Mouse (Mus musculus) C2C12 (cell line): Measurements from ENCODE around the gene Aes. TPM values are rescaled to one million over a fixed set of nuclear protein-coding genes. Genes with fewer than 3 reads are reported as not detected.

Experiments
- H3K27me3 ChIP-seq: one replicate; pipeline ENCODE4 v1.6.1; 2011; ENCODE audit not compliant: control insufficient read depth, insufficient read depth, insufficient read length
- H3K36me3 ChIP-seq: one replicate; pipeline ENCODE4 v1.6.1; 2011; ENCODE audit not compliant: control insufficient read depth, insufficient read depth
- H3K4me3 ChIP-seq: one replicate; pipeline ENCODE4 v1.5.1; 2011; ENCODE audit warnings: mild to moderate bottlenecking, control low read depth; ENCODE audit not compliant: poor library complexity, insufficient read depth, severe bottlenecking
- H3K79me2 ChIP-seq: one replicate; pipeline ENCODE4 v1.6.1; 2011; ENCODE audit not compliant: control insufficient read depth, insufficient read depth
- H3K79me3 ChIP-seq: one replicate; pipeline ENCODE4 v1.6.1; 2011; ENCODE audit warnings: low read depth, control low read depth
- H3ac ChIP-seq: one replicate; pipeline ENCODE3; 2011; ENCODE audit warnings: low read depth; ENCODE audit not compliant: control insufficient read depth, insufficient read length
- CEBPB ChIP-seq: IDR thresholded peaks from one replicate; pipeline ENCODE4 v1.6.1; 2011; ENCODE audit warnings: low read depth, mild to moderate bottlenecking, control low read depth, moderate library complexity
- CTCF ChIP-seq: IDR thresholded peaks from one replicate; pipeline ENCODE4 v1.5.1; 2011; ENCODE audit not compliant: control insufficient read depth, insufficient read depth, insufficient read length
- FOSL1 ChIP-seq: IDR thresholded peaks from one replicate; pipeline ENCODE4 v1.8.0; 2011; ENCODE audit warnings: mild to moderate bottlenecking, low read length; ENCODE audit not compliant: poor library complexity, insufficient read depth, severe bottlenecking
- MAX ChIP-seq: IDR thresholded peaks from one replicate; pipeline ENCODE4 v1.6.1; 2011; ENCODE audit warnings: mild to moderate bottlenecking, control low read depth
- MYOD1 ChIP-seq: IDR thresholded peaks from one replicate; pipeline ENCODE4 v1.6.1; 2011; ENCODE audit warnings: low read depth; ENCODE audit not compliant: control insufficient read depth, insufficient read length
- MYOG ChIP-seq: IDR thresholded peaks from one replicate; pipeline ENCODE4 v1.6.1; 2011; ENCODE audit not compliant: control insufficient read depth, insufficient read length; ENCODE audit errors: extremely low read depth
- USF1 ChIP-seq: IDR thresholded peaks from one replicate; pipeline ENCODE4 v1.6.1; 2011; ENCODE audit warnings: low read depth, mild to moderate bottlenecking, control low read depth, moderate library complexity
- polyA plus RNA-seq: library from polyadenylated mRNA; unstranded; fragments of >200 nt; fragmentation: generic; extraction: Trizol; gene quantifications from one replicate; pipeline ENCODE4 v1.2.1, GENCODE M21; 2012; ENCODE audit warnings: missing spikeins

Gene Aes
- polyA plus RNA-seq, 1 experiment, result 532 TPM

DNA sequence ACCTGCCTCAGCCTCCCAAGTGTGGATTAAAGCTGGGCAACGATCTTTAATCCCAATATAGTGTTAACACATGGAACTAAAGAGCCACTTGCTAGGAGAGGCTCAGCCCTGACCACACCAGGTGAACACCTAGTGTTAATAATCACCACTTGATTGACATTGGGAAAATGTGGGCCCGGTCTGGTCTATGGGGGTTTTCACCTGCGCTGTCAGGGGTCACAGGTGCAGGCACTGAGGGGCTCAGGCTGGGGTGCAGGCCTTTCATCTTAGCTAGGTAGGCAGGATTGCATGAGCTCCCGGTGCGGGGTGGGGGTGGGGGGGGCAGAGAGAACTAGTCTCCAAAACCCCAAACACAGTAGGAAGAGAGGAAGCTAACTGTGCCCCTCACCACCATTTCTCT is 40.3 kb downstream of the Aes start:
- Histone ChIP-seq H3K27me3 (no peaks in the 10 kb centered on the region), H3K79me3 (no peaks in the 10 kb centered on the region), H3K4me3 (no peak overlapping the region), H3K79me2 (no peaks in the 10 kb centered on the region), H3ac (no peak overlapping the region), H3K36me3 (no peaks in the 10 kb centered on the region)
- TF ChIP-seq MYOD1 (no peak), FOSL1 (no peak), USF1 (no peak), CEBPB (no peak), MYOG (no peak)

DNA sequence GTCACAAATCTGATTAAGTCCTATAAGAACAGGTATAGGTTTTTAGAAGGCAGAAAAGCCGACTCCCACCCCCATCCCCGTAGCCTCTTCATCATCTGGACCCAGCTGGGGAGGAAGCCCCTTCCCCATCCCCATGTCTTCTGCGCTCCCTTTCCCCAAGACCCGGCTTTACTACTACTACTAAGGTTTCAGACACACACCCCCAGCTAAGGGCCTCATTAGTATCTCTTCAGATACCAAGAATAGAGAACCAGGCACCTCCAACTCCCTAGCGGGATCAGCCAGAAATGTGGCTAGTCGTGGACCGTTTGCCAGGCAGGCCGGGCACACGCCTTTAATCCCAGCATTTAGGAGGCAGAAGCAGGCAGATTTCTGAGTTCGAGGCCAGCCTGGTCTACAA is 40.8 kb downstream of the Aes start:
- no peaks in the 10 kb centered on the region for H3K79me2 ChIP-seq
- no peaks in the 10 kb centered on the region for H3K27me3 ChIP-seq
- H3K4me3 ChIP-seq, result no peak overlapping the region
- H3K36me3 ChIP-seq, result no peaks in the 10 kb centered on the region
- no peak overlapping the region for H3ac ChIP-seq
- no peaks in the 10 kb centered on the region for H3K79me3 ChIP-seq
- no peak for TF ChIP-seq MYOG

DNA sequence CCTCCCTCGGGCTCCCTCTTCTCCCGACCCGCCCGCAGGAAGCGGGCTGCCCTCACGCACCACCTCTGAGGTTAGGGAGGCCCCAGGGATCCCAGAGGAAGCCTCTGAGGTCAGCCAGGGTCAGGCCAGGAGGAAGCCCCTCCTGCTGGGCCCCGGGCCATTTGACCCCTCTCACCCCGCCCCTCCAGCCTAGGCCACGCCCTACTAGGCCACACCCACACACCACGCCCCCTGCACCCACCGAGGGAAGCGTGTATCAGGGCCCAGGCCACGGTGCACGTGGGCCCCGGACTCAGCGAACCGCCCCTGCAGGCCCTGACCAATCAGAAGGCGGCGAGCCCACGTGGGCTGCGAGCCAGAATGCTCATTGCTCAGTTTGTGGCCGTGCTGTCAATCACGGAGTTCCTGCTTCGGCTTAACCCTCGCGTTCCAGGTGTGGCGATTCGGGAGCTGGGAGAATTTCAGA is 41.5 kb downstream of the Aes start, which contains the start of gene Tle6:
TSS of gene Tle6 (minus strand) at position 336 of the 466 bp plus-strand sequence.
- H3K27me3 ChIP-seq, result no peaks in the 10 kb centered on the region
- H3K79me2 ChIP-seq, result no peaks in the 10 kb centered on the region
- no peaks in the 10 kb centered on the region for H3K79me3 ChIP-seq
- TF ChIP-seq USF1, result peak; percentile 79
- TF ChIP-seq MYOG, result no peak
- H3K4me3 ChIP-seq, result no peak within 1 kb of the TSS
- H3ac ChIP-seq, result no peak within 1 kb of the TSS
- no peaks in the 10 kb centered on the region for H3K36me3 ChIP-seq

DNA sequence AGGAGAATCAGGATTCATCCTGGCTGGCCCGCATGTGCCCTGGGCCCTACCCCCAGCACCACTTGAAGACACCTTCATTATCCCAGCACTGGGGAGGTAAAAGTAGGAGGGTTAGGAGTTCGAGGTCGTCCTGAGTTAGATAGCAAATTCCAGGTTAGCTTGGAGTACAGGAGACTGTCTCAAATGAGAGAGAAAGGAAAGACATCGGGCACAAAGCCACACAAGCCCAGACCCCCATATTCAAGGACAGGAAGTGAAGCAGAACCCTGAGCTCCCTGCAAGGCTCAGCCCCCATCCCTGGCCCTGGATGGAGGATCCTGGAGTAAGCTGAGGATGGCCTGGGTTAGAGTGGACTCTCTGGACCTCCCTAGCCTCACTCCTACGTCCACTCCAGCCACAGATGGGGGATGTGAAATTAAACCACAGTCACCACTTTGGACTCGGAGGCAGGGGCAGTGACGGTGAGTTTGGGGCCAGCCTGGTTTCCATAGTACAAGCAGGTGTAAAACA is 42.2 kb downstream of the Aes start:
- Histone ChIP-seq H3K79me3 (no peaks in the 10 kb centered on the region), H3K4me3 (no peak overlapping the region), H3K27me3 (no peaks in the 10 kb centered on the region), H3K79me2 (no peaks in the 10 kb centered on the region), H3K36me3 (no peaks in the 10 kb centered on the region), H3ac (no peak overlapping the region)
- TF ChIP-seq FOSL1, result no peak

DNA sequence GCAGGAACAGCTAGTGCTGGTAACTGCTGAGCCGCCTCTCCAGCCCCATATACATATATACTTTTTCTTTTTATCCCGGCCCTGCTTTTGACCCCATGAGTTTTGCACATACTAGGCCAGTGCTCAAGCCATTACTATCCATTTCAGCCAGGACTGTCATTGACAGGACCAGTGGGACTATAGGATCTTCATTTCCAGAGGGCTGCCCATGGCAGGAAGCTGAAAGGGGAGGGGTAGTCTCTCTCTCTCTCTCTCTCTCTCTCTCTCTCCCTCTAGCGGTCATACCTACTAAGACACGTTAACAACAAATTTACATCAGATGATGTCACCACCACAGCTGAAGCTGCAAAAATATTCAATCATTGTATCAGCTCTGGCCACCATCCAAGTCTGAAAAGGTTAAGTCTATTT is 43.5 kb downstream of the Aes start:
- Histone ChIP-seq H3K36me3 (no peaks in the 10 kb centered on the region), H3K4me3 (no peak overlapping the region), H3K27me3 (no peaks in the 10 kb centered on the region), H3ac (no peak overlapping the region), H3K79me3 (no peaks in the 10 kb centered on the region), H3K79me2 (no peaks in the 10 kb centered on the region)
- TF ChIP-seq USF1 (no peak), CEBPB (no peak), MYOG (no peak), MAX (no peak), FOSL1 (no peak), CTCF (peak; percentile 22), MYOD1 (no peak)

DNA sequence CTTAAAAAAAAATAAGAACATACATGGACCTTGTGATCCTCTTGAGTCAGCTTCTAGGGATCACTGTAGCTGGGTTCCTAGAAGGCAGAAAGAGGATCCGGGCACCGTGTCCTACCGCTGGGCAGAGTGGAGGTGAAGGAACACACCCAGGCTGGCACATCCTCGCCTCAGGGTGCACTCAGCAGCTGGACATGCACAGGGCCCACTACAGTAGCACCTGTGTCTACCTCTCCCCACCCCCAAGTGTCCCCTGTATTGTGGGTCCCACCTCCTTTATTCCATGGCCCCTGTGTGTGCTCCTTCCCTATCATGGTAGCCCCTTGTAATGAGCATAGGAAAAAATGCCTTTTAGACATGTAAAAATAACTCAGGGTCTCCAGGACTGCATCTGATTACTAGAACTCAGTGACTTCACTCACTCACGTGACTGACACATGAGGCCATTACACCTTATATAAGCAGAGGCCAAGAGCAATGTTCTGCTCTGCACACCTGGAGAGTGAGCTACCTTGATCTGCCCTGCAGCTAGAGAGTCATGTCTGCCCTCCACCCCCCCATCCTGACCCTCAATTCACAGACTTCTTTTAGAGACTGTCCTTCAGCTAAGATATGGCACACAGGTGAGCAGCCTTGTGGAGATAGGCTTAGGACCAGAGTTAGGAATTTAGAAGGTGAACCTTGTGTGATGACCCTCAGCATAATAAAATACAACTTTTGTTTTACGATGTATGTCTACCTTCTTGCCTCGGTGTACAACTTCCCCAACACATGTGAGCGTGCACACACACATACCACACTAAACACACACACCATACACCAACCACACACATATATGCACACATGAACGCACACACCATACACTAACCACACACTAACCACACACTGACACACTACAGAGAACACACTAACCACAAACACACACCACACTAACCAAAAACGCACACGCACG is 45.0 kb downstream of the Aes start:
- H3K36me3 ChIP-seq, result no peaks in the 10 kb centered on the region
- H3ac ChIP-seq, result no peak overlapping the region
- H3K4me3 ChIP-seq, result no peak overlapping the region
- H3K27me3 ChIP-seq, result no peaks in the 10 kb centered on the region
- TF ChIP-seq MYOD1, result no peak
- TF ChIP-seq CEBPB, result no peak
- no peak for TF ChIP-seq MAX
- no peak for TF ChIP-seq MYOG
- TF ChIP-seq FOSL1, result no peak
- no peak for TF ChIP-seq CTCF
- no peak for TF ChIP-seq USF1
- no peaks in the 10 kb centered on the region for H3K79me2 ChIP-seq
- no peaks in the 10 kb centered on the region for H3K79me3 ChIP-seq
